Mouse (Mus musculus): ENCODE measurements around the gene Nat8f5.
"Not testable (repeated sequence)": the region's sequence is repeated elsewhere in the genome, so short reads cannot be mapped to it uniquely, and the experiment has no call there.

Nat8f5 gene

DNA sequence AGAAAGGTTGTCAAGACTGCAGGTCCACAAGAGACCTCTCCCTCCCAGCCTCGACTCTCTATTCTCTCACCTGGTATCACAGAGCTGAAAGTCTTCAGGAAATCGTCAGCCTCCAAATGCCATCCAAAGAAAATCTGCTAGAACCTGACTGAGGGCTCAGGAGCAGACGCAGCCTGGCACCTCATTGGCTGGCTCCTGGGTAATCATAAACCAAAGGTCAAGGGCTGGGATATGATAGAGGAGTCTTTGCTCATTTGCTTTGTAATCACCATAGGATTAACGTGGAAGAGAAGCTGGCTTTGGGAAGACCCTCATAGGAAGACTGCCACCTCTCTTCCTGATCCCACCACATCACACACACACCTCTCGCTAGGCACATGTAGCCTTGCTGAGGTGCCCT, at the start of gene Nat8f5, which contains the start of gene Nat8f6:
Nat8f5 (minus strand) TSS at position 136 of the 400 bp plus-strand sequence.
Nat8f6 (minus strand) TSS at position 118 of the 400 bp plus-strand sequence.
- DNase-seq (ENCODE audit: low spot score) = no peak

DNA sequence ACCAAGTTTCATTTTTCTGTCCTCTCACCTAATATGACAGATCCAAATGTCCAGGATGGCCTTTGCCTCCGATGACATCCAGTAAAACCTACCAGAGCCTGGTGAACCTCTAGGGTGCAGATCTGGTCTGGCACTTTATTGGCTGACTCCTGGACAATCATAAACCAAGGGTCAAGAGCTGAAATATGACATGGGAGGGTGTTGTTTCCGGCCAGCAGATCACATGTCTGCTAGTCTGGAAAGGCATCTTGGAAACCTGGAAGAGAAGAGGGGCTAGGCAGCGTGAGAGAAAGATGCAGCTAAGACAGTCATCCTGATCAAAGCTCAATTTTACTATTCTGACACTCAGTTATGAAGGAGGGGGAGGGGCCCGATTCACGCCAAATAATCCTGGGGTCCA, 48.2 kb upstream of the Nat8f5 start, which contains the start of gene Nat8f2:
Nat8f2 (minus strand) TSS at position 153 of the 400 bp plus-strand sequence.
- not testable (repeated sequence) for DNase-seq (ENCODE audit: low spot score)

DNA sequence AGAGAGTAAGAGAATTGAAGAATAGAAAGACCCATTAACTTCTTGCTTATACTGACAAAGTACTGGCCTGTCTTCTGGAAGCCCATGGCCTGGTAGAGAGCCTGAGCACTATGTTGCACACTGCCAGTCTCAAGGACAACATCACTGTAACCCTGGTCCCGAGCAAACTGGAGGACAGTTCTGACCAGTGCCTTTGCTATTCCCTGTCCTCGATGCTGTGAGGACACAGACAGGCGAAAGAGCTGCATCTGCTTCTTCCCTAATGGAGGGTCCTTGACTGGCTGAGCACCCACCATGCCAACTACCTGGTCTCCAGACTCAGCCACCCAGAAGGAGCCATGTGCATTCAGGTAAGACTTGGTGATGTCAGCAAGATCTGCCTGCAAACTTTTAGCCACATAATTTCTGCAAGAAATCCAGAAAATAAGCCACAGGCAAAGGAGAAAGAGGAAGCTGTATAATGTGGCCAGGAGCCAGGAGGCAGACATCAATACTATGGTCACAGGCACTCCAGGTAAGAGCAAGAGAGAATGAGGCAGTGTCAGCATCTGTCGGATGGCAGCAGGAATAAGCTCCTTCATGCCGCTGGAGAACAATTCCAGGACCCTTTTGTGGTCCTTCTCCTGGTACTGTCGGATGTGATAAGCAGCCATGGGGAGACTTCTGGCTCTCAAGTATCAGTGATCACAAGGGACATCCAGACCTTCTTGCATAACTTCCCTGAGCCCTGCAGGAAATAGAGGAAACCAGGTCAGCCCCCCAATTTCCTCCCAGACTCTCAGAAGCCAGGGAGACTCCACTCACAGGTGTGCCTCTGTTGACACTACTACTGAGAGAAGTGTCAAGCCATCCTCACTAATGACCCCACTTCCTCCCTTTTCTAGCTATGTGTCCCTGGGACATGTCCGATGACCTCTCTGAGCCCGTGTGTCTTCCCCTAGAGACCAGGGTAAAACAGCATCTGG, 47.2 kb upstream of the Nat8f5 start:
- DNase-seq (ENCODE audit: low spot score) = no peak

DNA sequence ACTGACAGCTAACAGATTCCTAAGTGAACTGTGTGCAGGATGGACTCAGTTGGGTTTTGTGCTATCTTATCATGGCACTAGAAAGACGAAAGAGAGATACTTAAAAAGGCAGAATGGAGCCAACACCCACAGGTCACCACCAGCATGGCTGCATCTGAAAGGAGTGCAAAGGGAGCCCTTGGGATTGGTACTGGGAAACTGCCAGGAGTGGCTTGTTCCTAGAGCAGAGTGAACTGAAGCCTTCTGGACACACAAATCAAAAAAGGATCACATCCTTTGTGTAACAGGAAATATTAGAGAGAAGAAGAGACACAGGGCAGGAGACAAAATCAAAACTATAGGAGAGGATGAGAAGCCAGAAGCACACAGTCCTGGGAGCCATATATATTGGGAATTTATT, 46.2 kb upstream of the Nat8f5 start:
- not testable (repeated sequence) for DNase-seq (ENCODE audit: low spot score)

DNA sequence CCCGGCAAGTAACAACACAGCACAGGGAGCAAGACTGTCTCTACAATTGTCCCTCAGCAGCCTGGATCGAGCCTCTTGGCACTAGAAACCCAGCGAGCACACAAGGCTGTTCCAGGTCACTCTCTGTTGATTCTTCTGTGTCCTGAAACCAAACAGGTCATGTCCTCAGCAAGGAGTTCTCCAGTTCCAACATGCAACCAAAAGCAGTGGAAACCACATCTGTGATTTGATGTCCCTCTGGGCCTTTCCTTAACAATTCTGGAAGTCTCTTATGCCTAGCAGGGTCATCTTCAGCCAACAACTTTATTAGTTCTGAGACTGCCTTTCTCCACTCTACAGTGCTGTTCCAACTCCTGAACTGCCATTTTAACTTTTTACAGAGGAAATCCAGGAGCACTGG, 45.4 kb upstream of the Nat8f5 start:
- not testable (repeated sequence) for DNase-seq (ENCODE audit: low spot score)

DNA sequence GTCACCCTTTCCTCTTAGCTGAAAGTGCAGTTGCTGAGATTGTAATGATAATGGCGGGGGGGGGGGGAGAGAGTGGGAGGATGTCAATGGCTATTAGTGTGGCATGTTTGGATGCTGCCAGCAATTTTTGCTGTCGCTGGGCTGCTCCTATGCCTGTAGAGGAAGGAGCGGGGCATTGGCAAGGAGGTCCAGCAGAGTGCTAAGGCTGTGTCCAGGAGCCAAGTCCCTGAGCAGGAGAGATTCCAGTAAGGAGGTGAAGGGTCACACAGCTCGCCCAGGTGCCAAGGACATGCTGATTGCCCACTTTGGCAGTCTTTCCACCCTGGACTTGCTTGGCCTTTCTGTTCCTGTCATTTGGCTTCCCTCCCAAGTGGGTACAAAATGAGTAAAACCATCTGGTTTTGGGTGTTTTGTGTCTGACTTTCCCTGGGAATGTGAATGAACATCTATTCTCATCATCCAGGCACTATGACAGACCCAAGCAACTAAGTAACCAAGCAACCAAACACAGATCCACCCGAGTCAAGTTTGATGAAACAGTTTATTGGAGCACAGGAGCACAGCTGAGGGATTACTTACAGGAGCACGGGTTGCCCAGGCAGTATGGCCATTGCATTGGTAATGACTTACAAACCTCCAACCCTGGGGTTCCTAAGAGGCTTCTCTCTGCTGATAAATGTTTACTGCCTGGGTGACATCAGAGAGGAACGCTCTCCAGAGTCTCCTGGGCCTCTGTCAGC, 44.3 kb upstream of the Nat8f5 start:
- not testable (repeated sequence) for DNase-seq (ENCODE audit: low spot score)

DNA sequence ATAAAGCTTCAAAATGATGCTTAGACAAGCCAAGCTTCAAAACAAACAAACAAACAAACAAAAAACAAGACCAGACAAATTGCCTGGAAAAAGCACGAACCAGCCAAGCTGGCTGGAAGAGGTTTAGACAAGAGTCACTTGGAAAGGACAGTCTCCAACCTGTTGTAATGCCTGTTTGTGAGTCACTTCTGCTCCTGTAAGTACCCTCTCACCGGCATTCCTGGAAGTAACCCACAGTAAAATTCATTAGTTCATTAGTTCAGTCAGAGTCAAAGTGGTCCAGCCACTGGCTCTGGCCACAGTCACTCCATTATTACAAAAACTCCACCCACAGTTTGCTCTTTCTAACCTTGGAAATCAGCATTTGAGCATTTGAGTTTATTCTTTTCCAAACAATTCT, 43.1 kb upstream of the Nat8f5 start:
- DNase-seq (ENCODE audit: low spot score) = no peak

DNA sequence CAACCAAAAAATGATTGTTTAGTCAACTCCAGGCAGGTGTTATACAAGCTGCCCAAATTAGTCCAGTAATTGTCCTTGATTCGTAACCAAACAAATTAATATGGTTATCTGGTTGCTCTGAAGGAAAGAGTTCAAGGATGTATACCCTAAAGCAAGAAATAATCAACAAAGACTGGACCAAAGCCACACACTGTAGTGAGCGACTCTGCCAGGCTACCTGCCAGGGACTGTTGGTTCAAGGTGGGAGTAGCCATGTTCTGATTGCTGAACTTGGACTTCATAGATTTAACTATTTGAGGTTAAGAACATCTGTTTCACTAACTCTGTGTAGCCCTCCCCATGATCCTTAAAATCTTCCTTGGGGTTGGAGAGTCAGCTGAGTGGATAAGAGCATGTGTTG, 42.4 kb upstream of the Nat8f5 start:
- no peak for DNase-seq (ENCODE audit: low spot score)

DNA sequence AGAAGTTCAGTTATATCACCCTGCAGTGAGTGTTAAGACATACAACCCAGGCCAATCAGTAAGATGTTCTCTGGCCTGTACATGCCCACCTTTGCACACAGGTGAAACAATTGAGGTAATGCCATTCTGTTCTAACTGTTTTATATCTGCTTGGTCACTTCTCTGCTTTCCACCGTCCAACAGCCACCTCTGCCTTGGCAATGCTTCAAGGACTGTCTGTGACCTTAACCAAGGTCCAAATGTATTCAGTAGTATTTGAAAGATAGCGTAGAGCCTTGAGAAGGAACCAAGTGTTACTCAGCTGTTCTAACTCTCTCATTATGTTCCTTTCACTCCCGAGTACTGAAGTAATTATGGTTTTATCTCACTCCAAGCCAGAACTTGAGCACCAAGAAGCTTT, 41.8 kb upstream of the Nat8f5 start:
- DNase-seq (ENCODE audit: low spot score) = no peak

DNA sequence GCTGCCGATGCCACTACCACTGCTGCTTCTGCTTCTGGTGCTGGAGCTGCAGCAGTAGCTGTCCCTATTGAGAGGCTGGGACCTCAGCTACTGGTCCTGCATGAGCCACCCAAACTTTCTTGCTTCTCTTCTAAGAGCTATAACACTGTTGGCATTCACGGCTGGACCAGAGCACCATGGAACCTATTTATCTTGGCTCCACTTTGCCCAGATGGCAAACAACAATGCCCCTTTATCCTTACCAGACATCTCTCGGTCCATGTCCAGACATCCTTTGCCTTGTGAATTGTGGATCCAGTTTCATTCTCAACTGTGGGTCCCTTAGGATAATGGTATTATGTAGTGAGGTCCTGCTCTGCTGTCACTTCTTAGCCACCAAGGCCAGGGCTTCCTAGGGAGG, 40.5 kb upstream of the Nat8f5 start:
- no peak for DNase-seq (ENCODE audit: low spot score)

DNA sequence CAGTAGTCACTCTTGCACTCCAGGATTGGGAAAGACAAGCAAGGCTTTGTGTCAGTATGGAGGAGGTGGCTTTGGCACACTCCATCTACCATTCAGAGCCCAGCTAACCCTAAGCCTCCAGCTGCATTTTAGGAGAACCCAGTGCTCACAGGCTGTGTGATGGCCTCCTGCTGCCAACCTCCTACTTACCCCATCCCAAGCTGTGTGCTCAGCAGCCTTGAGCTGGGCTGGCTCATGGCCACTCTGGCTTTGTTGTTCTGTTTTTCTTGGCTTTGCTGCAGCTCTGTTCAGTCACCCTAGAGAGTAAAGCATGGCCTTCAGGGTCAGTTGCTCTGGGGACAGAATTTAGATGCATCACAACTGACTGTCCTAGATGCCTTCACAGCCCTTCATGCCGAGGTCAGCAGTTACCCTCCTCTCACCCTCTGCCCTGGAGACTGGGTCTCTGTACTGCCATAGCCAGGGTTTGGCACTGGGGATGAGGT, 35.5 kb upstream of the Nat8f5 start:
- DNase-seq (ENCODE audit: low spot score) = no peak

DNA sequence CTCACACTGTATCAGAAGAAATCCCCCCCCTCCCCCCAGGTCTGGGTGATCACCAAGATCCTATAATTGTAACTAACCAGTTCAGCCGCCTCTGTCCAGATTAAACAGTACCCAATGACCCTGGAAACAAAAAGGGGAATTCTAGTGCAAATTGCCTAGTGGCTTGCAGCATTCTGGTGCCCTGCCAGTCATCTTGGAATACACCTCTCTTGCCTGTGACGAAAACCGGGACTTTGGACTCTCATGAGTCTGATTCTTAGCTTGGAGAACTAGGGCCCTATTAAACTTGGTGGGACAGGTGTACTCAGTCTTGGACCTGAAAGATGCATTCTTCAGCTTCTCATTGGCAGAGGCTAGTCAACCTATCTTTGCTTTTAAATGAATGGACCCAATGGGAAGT, 32.7 kb upstream of the Nat8f5 start:
- DNase-seq (ENCODE audit: low spot score) = no peak

DNA sequence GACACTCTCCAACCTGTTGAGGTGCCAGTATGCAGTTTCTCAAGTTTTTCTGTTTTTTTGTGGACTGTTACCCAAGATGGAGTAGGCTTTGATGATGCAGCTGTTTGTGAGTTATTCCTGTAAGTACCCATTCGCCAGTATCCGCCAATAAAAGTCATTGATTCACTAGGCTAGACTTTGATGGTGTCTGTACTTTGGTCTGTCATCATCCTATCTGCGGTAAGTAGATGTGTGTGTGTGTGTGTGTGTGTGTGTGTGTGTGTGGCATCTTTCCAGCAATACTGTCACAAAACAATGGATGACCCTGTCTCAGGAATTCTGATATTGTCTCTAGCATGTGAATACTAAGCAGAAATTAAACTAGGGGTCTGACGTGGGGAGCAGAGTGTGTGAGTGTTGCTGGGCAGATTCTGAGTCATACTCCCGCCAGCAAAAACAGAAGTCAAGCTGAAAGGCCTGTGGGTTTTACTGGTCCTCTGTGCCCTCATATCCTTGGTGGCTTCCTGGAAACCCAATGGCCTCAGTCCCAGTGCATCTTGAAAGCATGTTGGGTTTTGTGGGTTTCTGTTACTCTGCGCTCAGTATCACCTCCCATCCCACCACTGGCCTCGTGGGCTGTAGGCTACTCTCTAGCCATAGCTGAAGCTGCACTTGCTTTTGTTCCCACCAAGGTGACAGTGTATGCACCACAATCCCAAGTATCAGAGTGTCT, 30.4 kb upstream of the Nat8f5 start:
- DNase-seq (ENCODE audit: low spot score) = no peak

DNA sequence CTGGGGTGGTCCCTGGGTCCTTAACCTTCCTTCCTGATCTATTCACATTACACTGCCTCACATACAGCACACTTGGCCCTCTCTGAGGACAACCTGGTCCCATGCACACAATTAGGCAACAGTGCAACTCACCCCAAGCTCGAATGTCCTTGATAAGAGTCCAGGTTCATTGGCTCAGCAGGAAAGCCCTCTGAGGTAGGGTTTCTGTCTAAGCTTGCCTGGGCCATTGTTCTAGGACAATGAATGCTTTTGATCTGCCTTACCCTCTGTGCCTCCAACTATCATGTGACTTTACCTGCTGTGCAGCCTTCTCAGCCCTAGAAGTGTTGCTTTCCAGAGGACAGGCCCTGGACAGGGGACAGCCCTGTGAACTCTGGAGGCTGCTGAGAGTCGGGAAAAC, 28.5 kb upstream of the Nat8f5 start:
- DNase-seq (ENCODE audit: low spot score) = no peak

DNA sequence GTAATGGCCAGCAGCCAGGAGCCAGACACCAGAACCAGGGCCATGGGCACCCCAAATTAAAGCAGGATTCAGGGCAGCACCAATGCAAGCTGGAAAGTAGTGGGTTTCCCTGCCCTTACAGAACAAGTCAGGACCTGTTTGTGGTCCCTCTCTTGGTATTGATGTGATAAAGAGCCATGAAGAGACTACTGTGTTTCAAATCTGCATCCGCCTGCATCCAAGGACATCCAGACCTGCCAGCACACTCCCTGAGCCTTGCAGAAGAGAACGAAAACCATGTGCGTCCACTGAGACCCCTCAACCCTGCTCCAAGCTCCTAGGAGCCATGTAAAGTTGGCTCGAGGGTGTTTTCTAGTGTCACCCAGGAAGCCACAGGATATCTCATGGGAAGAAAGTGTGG, 27.4 kb upstream of the Nat8f5 start:
- no peak for DNase-seq (ENCODE audit: low spot score)

DNA sequence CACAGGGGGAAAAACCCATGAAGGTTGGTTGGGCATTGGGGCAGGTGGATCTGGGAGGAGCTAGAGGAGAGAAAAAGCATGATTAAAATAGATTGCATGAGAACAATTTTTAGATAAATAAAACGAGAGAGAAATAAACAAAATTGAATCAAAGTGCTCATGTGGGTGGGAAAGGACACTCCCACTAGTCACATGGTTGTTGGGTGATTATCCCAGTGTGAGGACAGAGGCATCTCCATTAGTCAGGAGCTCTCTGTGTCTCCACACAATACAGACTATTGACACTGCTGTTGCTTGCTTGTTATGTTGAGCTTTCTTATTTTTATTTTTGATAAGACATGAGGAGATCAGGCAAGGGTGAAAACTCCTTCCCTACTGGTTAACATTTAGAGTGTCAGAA, 26.1 kb upstream of the Nat8f5 start:
- DNase-seq (ENCODE audit: low spot score) = no peak

DNA sequence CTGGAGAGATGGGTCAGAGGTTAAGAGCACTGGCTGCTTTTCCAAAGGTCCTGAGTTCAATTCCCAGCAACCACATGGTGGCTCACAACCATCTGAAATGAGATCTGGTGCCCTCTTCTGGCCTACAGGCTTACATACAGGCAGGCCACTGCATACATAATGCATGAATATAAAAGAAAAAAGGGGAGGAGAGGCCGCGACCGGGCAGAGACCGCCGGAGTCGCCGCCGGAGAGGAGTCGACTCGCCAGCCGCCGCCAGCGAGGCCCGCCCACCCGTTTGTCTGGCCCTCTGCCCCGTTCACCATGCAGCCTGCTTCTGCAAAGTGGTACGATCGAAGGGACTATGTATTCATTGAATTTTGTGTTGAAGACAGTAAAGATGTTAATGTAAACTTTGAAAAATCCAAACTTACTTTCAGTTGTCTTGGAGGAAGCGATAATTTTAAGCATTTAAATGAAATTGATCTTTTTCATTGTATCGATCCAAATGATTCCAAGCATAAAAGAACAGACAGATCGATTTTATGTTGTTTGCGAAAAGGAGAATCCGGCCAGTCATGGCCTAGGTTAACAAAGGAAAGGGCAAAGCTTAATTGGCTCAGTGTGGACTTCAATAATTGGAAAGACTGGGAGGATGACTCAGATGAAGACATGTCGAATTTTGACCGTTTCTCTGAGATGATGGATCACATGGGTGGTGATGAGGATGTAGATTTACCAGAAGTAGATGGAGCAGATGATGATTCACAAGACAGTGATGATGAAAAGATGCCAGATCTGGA, 23.1 kb upstream of the Nat8f5 start:
- not testable (repeated sequence) for DNase-seq (ENCODE audit: low spot score)

DNA sequence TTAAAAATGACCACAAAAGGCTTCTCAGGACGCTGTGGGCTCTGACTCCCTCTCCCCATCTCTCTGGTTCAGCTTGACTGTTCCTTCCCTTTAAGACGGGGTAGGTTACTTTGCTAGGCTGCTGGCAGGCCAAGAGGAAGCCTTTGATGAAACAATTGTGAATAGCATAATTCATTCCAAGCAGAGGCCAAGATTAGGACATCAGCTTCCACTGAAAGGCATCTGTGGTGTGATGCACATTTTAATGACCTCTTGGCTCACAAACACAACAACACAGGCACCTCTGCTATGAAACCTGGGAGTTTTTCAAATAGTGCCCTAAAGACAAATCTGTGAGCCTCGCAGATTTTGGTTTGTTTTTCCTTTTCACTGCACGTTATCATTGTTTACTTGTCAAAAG, 19.2 kb upstream of the Nat8f5 start:
- no peak for DNase-seq (ENCODE audit: low spot score)

DNA sequence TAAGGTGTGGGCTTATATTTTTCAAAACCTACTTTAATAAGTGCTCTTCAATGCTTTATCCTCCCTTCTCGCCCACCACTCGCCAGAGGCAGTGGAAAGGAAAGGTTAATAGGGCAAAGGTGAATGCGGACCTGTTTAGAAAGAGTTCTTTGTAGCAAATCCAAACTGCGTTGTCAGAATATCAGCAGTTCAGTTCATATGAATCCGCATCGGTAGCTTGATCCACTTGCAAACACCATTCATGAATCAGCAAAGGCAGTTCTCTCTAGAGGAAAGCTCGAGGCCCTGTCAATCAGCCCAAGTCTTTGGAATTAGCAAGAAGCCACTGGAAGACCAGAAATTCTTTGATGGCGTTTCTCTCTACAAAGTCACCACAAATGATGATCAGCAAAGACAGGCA, 17.9 kb upstream of the Nat8f5 start:
- DNase-seq (ENCODE audit: low spot score) = peak; percentile 18

DNA sequence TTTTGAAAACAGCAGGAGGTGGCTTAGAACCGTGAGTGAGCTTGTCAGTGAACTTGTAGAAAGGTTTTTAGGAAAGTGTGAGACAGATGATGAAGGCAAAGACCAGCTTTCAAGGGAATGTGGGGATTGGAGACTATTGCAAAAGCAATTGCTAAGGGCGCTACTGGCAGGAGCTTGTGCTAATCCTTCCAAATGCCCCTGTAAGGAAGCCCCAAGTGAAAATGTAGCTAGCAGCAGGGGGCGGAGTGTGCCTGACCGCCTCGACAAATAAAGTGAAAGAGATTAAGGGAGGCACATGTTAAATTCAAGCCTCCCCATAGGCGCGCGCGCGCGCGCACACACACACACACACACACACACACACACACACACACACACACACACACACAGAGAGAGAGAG, 16.5 kb upstream of the Nat8f5 start:
- DNase-seq (ENCODE audit: low spot score) = peak; percentile 61

DNA sequence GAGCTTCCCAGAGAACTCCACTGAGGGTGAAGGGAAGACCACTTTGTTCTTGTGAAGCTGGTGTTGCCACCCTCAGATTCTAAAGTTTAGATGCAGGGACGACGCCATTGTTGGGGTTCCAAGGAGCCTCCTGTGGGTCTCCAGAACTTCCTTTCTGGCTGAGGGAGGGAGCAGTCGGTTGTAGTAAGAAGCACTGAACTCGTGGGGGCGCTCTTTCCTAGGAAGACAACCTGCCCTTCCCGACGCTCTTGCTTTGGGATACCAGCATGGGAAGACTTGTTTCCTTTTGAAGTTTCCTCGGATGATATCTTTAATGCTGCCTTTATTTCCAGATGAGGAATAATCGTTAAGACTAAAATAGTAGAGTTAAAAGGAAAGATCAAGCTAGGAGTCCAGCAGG, 16.1 kb upstream of the Nat8f5 start:
- DNase-seq (ENCODE audit: low spot score) = peak; percentile 54
